Mouse (Mus musculus): ENCODE data around the gene Dgkh.
"Not testable (repeated sequence)": the region's sequence is repeated elsewhere in the genome, so short reads cannot be mapped to it uniquely, and the experiment has no call there.

Dgkh gene

GRCm38 (mm10) chr14:78627516-78628275 is 104.9 kb downstream of the Dgkh start:
- DNase-seq (ENCODE audit: low read depth), result peak; percentile 56

GRCm38 (mm10) chr14:78618883-78619295 is 113.7 kb downstream of the Dgkh start:
- peak; percentile 64 for DNase-seq (ENCODE audit: low read depth)

GRCm38 (mm10) chr14:78613569-78613968 is 119.0 kb downstream of the Dgkh start:
- peak; percentile 35 for DNase-seq (ENCODE audit: low read depth)

GRCm38 (mm10) chr14:78612111-78612788 is 120.3 kb downstream of the Dgkh start:
- peak; percentile 42 for DNase-seq (ENCODE audit: low read depth)

GRCm38 (mm10) chr14:78594916-78595315 is 137.7 kb downstream of the Dgkh start:
- no peak for DNase-seq (ENCODE audit: low read depth)

- DNase-seq (ENCODE audit: low read depth), result no peak
Measured at GRCm38 (mm10) chr14:78592965-78593364, 139.6 kb downstream of the Dgkh start.

- peak; percentile 40 for DNase-seq (ENCODE audit: low read depth)
Measured at GRCm38 (mm10) chr14:78590335-78590734, 142.2 kb downstream of the Dgkh start.

- DNase-seq (ENCODE audit: low read depth), result no peak
Measured at GRCm38 (mm10) chr14:78584222-78584621, 148.4 kb downstream of the Dgkh start.

- no peak for DNase-seq (ENCODE audit: low read depth)
Measured at GRCm38 (mm10) chr14:78583168-78583567, 149.4 kb downstream of the Dgkh start.

- DNase-seq (ENCODE audit: low read depth), result peak; percentile 11
Measured at GRCm38 (mm10) chr14:78575899-78576298, 156.7 kb downstream of the Dgkh start.

GRCm38 (mm10) chr14:78568410-78568809 is 164.2 kb downstream of the Dgkh start:
- no peak for DNase-seq (ENCODE audit: low read depth)

GRCm38 (mm10) chr14:78566431-78566830 is 166.1 kb downstream of the Dgkh start:
- no peak for DNase-seq (ENCODE audit: low read depth)

- no peak for DNase-seq (ENCODE audit: low read depth)
Measured at GRCm38 (mm10) chr14:78564292-78564691, 168.3 kb downstream of the Dgkh start.

- no peak for DNase-seq (ENCODE audit: low read depth)
Measured at GRCm38 (mm10) chr14:78563211-78563610, 169.4 kb downstream of the Dgkh start.

- DNase-seq (ENCODE audit: low read depth), result no peak
Measured at GRCm38 (mm10) chr14:78562121-78562520, 170.5 kb downstream of the Dgkh start.

GRCm38 (mm10) chr14:78559042-78559441 is 173.5 kb downstream of the Dgkh start:
- peak; percentile 47 for DNase-seq (ENCODE audit: low read depth)

- DNase-seq (ENCODE audit: low read depth), result not testable (repeated sequence)
Measured at GRCm38 (mm10) chr14:78554830-78555229, 177.7 kb downstream of the Dgkh start.

GRCm38 (mm10) chr14:78553661-78554060 is 178.9 kb downstream of the Dgkh start:
- DNase-seq (ENCODE audit: low read depth), result no peak

GRCm38 (mm10) chr14:78548807-78549206 is 183.8 kb downstream of the Dgkh start:
- DNase-seq (ENCODE audit: low read depth), result no peak

GRCm38 (mm10) chr14:78541319-78541718 is 191.3 kb downstream of the Dgkh start:
- no peak for DNase-seq (ENCODE audit: low read depth)

GRCm38 (mm10) chr14:78539821-78540220 is 192.8 kb downstream of the Dgkh start:
- DNase-seq (ENCODE audit: low read depth), result no peak

GRCm38 (mm10) chr14:78538572-78539320 is 193.8 kb downstream of the Dgkh start:
- no peak for DNase-seq (ENCODE audit: low read depth)

- DNase-seq (ENCODE audit: low read depth), result no peak
Measured at GRCm38 (mm10) chr14:78537551-78537950, 195.0 kb downstream of the Dgkh start.
